Mouse (Mus musculus): Measurements from ENCODE around the gene March9.

- no peak for TF ChIP-seq CTCF (IDR thresholded peaks at IDR 0.05; ENCODE audit: insufficient read depth, low read length)
- TF ChIP-seq POLR2A (IDR thresholded peaks at IDR 0.05; ENCODE audit: borderline replicate concordance, extremely low read depth, low read depth, low read length), result no peak
These were observed 31.8 kb upstream of the March9 start for GRCm38 (mm10) chr10:127091507-127092396.
